Mouse (Mus musculus) forebrain, embryonic 13.5 days (tissue): ENCODE data around the gene Sf3b5. TPM values are rescaled to one million over a fixed set of nuclear protein-coding genes. Genes with fewer than 3 reads are reported as not detected.

Experiments used
- ATAC-seq: fragments of 200-750 bp; cut with Nextera tagmentation; 2 replicates; pipeline ENCODE4 v1.8.0; 2017
- H3K27ac ChIP-seq: fragments of 300-500 bp; sonication (generic); 2 replicates; pipeline ENCODE4 v1.5.1; 2015; ENCODE audit warnings: inconsistent platforms, mild to moderate bottlenecking, moderate library complexity
- H3K27me3 ChIP-seq: fragments of 300-500 bp; sonication (generic); 2 replicates; pipeline ENCODE4 v1.6.1; 2015; ENCODE audit warnings: mild to moderate bottlenecking, inconsistent platforms
- H3K36me3 ChIP-seq: fragments of 300-500 bp; sonication (generic); 2 replicates; pipeline ENCODE4 v1.6.1; 2015; ENCODE audit warnings: mild to moderate bottlenecking, inconsistent platforms; ENCODE audit not compliant: poor library complexity, severe bottlenecking
- H3K4me1 ChIP-seq: fragments of 300-500 bp; sonication (generic); 2 replicates; pipeline ENCODE4 v1.6.1; 2015; ENCODE audit warnings: inconsistent platforms
- H3K4me2 ChIP-seq: fragments of 300-500 bp; sonication (generic); 2 replicates; pipeline ENCODE4 v1.6.1; 2015; ENCODE audit warnings: inconsistent platforms, mild to moderate bottlenecking, moderate library complexity
- H3K4me3 ChIP-seq: fragments of 300-500 bp; sonication (generic); 2 replicates; pipeline ENCODE4 v1.5.1; 2015; ENCODE audit warnings: mild to moderate bottlenecking, inconsistent platforms
- H3K9ac ChIP-seq: fragments of 300-500 bp; sonication (generic); 2 replicates; pipeline ENCODE4 v1.6.1; 2015; ENCODE audit warnings: mild to moderate bottlenecking, inconsistent platforms
- H3K9me3 ChIP-seq: fragments of 300-500 bp; sonication (generic); replicated peaks from 2 replicates; pipeline ENCODE4 v1.6.1; 2016; ENCODE audit warnings: inconsistent platforms
- WGBS: fragments of 180-500 bp; shearing (Covaris S2); methylation state at CpG from one replicate; pipeline ENCODE4 v1.1.7; 2015; 5-methylcytosine and 5-hydroxymethylcytosine counted together
- polyA plus RNA-seq: library from polyadenylated mRNA; unstranded; fragments of >200 nt; fragmentation: Nextera tagmentation; extraction: Ambion mirVana; gene quantifications from 2 replicates; pipeline ENCODE4 v1.2.1, GENCODE M21; 2015

Gene Sf3b5
- polyA plus RNA-seq = 32.8 and 34.2 TPM in 2 replicates

GRCm38 (mm10) chr10:13005043-13005442 is at the start of gene Sf3b5:
Gene Sf3b5, plus strand, starts transcription at chr10:13005343.
- no peak for ATAC-seq
- Histone ChIP-seq H3K27me3 (no peaks in the 10 kb centered on the region), H3K4me3 (no peak within 1 kb of the TSS), H3K9ac (no peak within 1 kb of the TSS), H3K4me2 (no peak within 1 kb of the TSS), H3K36me3 (no peaks in the 10 kb centered on the region), H3K9me3 (no peaks in the 10 kb centered on the region), H3K27ac (no peak within 1 kb of the TSS), H3K4me1 (peaks cover 12% of the 10 kb centered on the region)
- 90% methylated on average over 3 of the region's 3 CpGs for WGBS

- Histone ChIP-seq H3K27me3 (no peaks in the 10 kb centered on the region), H3K36me3 (no peaks in the 10 kb centered on the region), H3K9ac (no peak overlapping the region), H3K9me3 (no peaks in the 10 kb centered on the region), H3K4me2 (no peak overlapping the region), H3K27ac (no peak overlapping the region), H3K4me1 (no peaks in the 10 kb centered on the region), H3K4me3 (no peak overlapping the region)
- WGBS = 50% methylated on average over 1 of the region's 1 CpGs
- ATAC-seq = no peak
These were observed 49.3 kb upstream of the Sf3b5 start for GRCm38 (mm10) chr10:12955831-12956230.

GRCm38 (mm10) chr10:12957271-12957670 is 47.9 kb upstream of the Sf3b5 start:
- H3K36me3 ChIP-seq = no peaks in the 10 kb centered on the region
- H3K27ac ChIP-seq = no peak overlapping the region
- no peaks in the 10 kb centered on the region for H3K9me3 ChIP-seq
- H3K4me3 ChIP-seq = no peak overlapping the region
- H3K4me2 ChIP-seq = no peak overlapping the region
- ATAC-seq = no peak
- H3K9ac ChIP-seq = no peak overlapping the region
- no peaks in the 10 kb centered on the region for H3K4me1 ChIP-seq
- WGBS = 84% methylated on average over 4 of the region's 4 CpGs
- peaks cover 2% of the 10 kb centered on the region; the same call in 1 of the 2 replicates for H3K27me3 ChIP-seq

GRCm38 (mm10) chr10:12961546-12961945 is 43.6 kb upstream of the Sf3b5 start:
- Histone ChIP-seq H3K4me1 (0 out of 2 replicates have a peak, but pooled peaks cover 5% of the 10 kb centered on the region), H3K4me2 (no peak overlapping the region), H3K27me3 (peaks cover 12% of the 10 kb centered on the region), H3K4me3 (no peak overlapping the region), H3K9me3 (no peaks in the 10 kb centered on the region), H3K27ac (no peak overlapping the region), H3K9ac (no peak overlapping the region), H3K36me3 (no peaks in the 10 kb centered on the region)
- no peak for ATAC-seq
- 86% methylated on average over 8 of the region's 8 CpGs for WGBS

GRCm38 (mm10) chr10:12962238-12962637 is 42.9 kb upstream of the Sf3b5 start:
- Histone ChIP-seq H3K9me3 (no peaks in the 10 kb centered on the region), H3K27me3 (peaks cover 12% of the 10 kb centered on the region), H3K4me3 (no peak overlapping the region), H3K4me1 (0 out of 2 replicates have a peak, but pooled peaks cover 5% of the 10 kb centered on the region), H3K27ac (no peak overlapping the region), H3K9ac (no peak overlapping the region), H3K4me2 (no peak overlapping the region), H3K36me3 (no peaks in the 10 kb centered on the region)
- ATAC-seq = no peak

DNA sequence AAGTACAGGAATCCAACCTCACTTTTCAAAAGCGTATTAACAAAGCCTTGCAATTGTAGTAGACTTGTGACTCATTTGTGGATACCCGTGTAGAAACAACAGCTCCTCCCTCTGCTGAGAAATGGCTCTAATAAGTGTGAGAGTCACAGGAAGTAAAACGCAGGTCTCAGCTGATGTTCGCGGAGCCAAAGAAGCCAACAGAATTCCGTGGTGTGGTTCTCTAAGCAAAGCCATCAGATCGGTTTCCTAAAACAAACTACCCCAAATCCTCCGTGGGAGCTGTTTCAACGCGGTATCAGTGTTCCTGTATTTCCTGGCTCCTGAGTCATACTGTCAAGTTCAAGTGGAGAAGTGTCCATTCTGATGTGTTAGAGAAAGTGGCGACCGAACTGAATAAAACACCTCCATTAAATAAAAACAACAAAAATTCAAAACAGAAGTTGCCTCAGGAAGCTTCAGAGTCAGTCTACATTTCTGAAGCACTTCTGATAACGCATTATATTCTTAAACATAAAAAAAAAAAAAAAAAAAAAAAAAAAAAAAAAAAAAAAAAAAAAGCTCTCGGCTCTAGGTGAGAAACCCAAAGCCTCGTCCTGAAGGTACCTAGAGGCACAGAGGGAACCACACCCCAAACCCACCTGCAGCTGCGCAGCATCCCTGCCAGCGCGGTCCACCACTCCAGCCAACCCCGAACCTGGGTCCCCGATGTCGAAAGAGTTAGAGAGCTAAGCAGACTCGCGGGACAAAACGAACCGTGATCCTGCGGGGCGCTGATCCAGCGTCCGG is 41.6 kb upstream of the Sf3b5 start:
- peak; percentile 70 for ATAC-seq
- Histone ChIP-seq H3K36me3 (no peaks in the 10 kb centered on the region), H3K4me2 (peak overlapping the region; percentile 75), H3K4me3 (peak overlapping the region; percentile 66), H3K9me3 (no peaks in the 10 kb centered on the region), H3K9ac (peak overlapping the region; percentile 68), H3K27ac (no peak overlapping the region), H3K27me3 (peaks cover 12% of the 10 kb centered on the region), H3K4me1 (0 out of 2 replicates have a peak, but pooled peaks cover 5% of the 10 kb centered on the region)
- 5% methylated on average over 29 of the region's 29 CpGs for WGBS

DNA sequence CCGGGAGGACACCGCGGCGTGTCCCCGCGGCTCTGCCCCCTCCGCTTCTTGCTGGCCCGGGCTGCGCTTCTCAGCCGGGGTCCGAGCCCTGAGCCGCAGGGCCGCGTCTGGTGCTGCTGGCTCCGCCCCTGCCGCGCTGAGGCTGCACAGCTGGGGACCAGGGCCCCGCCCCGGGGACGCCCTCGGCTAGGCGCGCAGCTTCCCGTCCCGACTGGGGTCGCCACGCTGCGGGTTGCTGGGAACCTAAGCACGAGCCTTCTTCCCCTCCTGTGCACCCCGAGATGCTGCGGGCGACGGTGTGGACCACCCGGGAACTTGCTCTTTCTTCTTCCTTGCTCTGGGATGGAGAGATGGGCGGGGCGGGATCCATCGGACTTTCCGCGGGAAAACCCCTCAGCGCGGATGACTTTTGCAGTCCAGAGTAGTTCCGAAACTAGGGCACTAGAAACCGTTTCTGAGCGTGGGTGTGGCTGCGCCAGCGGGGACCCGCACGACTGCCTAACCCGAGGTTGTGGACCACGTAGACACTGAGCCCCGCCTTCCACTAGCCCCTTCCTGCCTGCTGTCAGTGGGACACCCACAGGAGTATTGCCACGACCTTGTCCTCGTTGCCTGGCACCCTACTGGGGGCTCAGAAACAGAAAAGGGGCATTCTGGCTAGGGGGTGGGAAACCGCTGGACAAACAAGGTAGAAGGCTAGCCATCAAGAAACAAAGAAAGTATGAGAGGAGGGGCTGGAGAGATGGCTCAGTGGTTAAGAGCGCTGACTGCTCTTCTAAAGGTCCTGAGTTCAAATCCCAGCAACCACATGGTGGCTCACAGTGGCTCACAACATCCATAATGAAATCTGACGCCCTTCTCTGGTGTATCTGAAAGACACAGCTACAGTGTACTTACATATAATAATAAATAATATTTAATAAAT is 40.7 kb upstream of the Sf3b5 start, which contains the start of gene Stx11:
TSS of gene Stx11 (minus strand) at position 148 of the 925 bp plus-strand sequence.
- peak; percentile 92 for ATAC-seq
- H3K4me1 ChIP-seq = 0 out of 2 replicates have a peak, but pooled peaks cover 5% of the 10 kb centered on the region
- no peaks in the 10 kb centered on the region for H3K9me3 ChIP-seq
- peaks cover 12% of the 10 kb centered on the region for H3K27me3 ChIP-seq
- H3K36me3 ChIP-seq = no peaks in the 10 kb centered on the region
- H3K4me3 ChIP-seq = peak within 1 kb of the TSS; percentile 66
- H3K9ac ChIP-seq = peak within 1 kb of the TSS; percentile 68
- peak within 1 kb of the TSS; percentile 75 for H3K4me2 ChIP-seq
- H3K27ac ChIP-seq = no peak within 1 kb of the TSS
- WGBS = 2% methylated on average over 56 of the region's 56 CpGs

- Histone ChIP-seq H3K4me3 (no peak overlapping the region), H3K36me3 (no peaks in the 10 kb centered on the region), H3K27ac (no peak overlapping the region), H3K4me2 (no peak overlapping the region), H3K9me3 (no peaks in the 10 kb centered on the region), H3K9ac (no peak overlapping the region), H3K27me3 (peaks cover 12% of the 10 kb centered on the region), H3K4me1 (0 out of 2 replicates have a peak, but pooled peaks cover 5% of the 10 kb centered on the region)
- 84% methylated on average over 5 of the region's 5 CpGs for WGBS
- no peak for ATAC-seq
These were observed 39.4 kb upstream of the Sf3b5 start for GRCm38 (mm10) chr10:12965669-12966180.

- Histone ChIP-seq H3K27me3 (no peaks in the 10 kb centered on the region), H3K4me2 (no peak overlapping the region), H3K9ac (no peak overlapping the region), H3K36me3 (no peaks in the 10 kb centered on the region), H3K4me3 (no peak overlapping the region), H3K9me3 (no peaks in the 10 kb centered on the region), H3K27ac (no peak overlapping the region), H3K4me1 (no peaks in the 10 kb centered on the region)
- ATAC-seq = no peak
- 94% methylated on average over 6 of the region's 6 CpGs for WGBS
These were observed 30.6 kb upstream of the Sf3b5 start for GRCm38 (mm10) chr10:12974572-12974971.

DNA sequence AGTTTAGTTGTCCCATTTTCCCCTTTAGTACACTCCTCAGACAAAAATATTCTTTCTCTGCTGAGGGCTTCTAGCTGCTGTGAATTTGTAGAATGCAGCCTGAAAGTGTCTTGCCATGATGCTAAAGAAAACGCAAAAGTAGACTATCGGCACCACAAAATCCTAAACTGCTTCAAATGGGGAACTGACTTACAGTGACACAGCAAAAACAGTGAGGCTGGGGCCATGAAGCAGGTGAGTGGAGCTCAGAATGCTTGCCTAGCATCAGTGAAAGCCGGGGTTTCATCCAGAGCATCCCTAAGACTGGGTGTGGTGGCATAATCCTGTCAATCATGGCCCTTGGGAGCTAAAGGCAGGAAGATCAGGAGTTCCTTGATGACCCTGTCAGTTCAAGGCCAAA is 29.7 kb upstream of the Sf3b5 start:
- H3K4me3 ChIP-seq = no peak overlapping the region
- no peak overlapping the region for H3K4me2 ChIP-seq
- no peaks in the 10 kb centered on the region for H3K9me3 ChIP-seq
- H3K36me3 ChIP-seq = no peaks in the 10 kb centered on the region
- WGBS = 92% methylated on average over 3 of the region's 3 CpGs
- no peaks in the 10 kb centered on the region for H3K27me3 ChIP-seq
- no peak overlapping the region for H3K9ac ChIP-seq
- ATAC-seq = no peak
- no peak overlapping the region for H3K27ac ChIP-seq
- H3K4me1 ChIP-seq = no peaks in the 10 kb centered on the region

DNA sequence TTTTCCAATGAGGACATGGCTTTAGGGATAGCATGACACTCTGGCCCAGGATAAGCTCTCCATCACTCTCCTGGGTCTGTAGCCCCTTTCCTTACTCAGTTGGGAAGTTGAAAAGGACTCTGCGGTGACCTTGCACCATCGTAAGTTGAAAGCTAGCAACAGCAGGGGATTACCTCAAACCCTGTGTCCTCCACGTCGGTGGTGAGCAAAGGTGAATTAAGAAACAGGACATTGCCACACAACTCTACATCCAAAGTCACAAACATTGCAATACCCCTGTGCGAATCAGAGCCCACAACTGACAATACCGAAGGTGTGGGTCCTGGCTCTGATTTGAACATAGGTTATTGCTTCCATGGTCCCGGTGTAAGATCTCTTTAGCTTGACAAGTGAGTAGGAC is 29.2 kb upstream of the Sf3b5 start:
- ATAC-seq = no peak
- Histone ChIP-seq H3K27me3 (no peaks in the 10 kb centered on the region), H3K9me3 (no peaks in the 10 kb centered on the region), H3K4me2 (no peak overlapping the region), H3K9ac (no peak overlapping the region), H3K4me1 (no peaks in the 10 kb centered on the region), H3K27ac (no peak overlapping the region), H3K36me3 (no peaks in the 10 kb centered on the region), H3K4me3 (no peak overlapping the region)
- 88% methylated on average over 7 of the region's 7 CpGs for WGBS

- Histone ChIP-seq H3K27me3 (no peaks in the 10 kb centered on the region), H3K36me3 (no peaks in the 10 kb centered on the region), H3K9ac (no peak overlapping the region), H3K27ac (no peak overlapping the region), H3K9me3 (no peaks in the 10 kb centered on the region), H3K4me2 (no peak overlapping the region), H3K4me3 (no peak overlapping the region), H3K4me1 (no peaks in the 10 kb centered on the region)
- WGBS = 96% methylated on average over 7 of the region's 7 CpGs
- no peak for ATAC-seq
These were observed 28.6 kb upstream of the Sf3b5 start for GRCm38 (mm10) chr10:12976552-12976951.
